Mouse (Mus musculus) kidney, adult 2 months (tissue): ENCODE data around the gene Hist2h3c1. TPM values are rescaled to one million over a fixed set of nuclear protein-coding genes. Genes with fewer than 3 reads are reported as not detected.
"Not testable (repeated sequence)": the region's sequence is repeated elsewhere in the genome, so short reads cannot be mapped to it uniquely, and the experiment has no call there.

Experiments used
- DNase-seq: peaks from one replicate; pipeline ENCODE4 v3.0.0; 2021
- H3K27ac ChIP-seq: fragments of 200-500 bp; 2 replicates; pipeline ENCODE4 v1.5.1; 2012; ENCODE audit warnings: low read depth, low read length, control low read depth, inconsistent platforms; ENCODE audit not compliant: insufficient read depth
- H3K27me3 ChIP-seq: fragments of 200-500 bp; replicated peaks from 2 replicates; pipeline ENCODE4 v1.6.1; 2012; ENCODE audit warnings: mild to moderate bottlenecking, moderate library complexity, low read length, inconsistent platforms; ENCODE audit not compliant: control insufficient read depth, insufficient read depth
- H3K36me3 ChIP-seq: fragments of 200-500 bp; 2 replicates; pipeline ENCODE4 v1.6.1; 2012; ENCODE audit warnings: mild to moderate bottlenecking, moderate library complexity, low read length, inconsistent platforms; ENCODE audit not compliant: control insufficient read depth, insufficient read depth
- H3K4me1 ChIP-seq: fragments of 200-500 bp; 2 replicates; pipeline ENCODE4 v1.6.1; 2011; ENCODE audit warnings: low read length; ENCODE audit not compliant: control insufficient read depth, insufficient read depth
- H3K4me3 ChIP-seq: fragments of 200-500 bp; 2 replicates; pipeline ENCODE4 v1.5.1; 2011; ENCODE audit warnings: mild to moderate bottlenecking, low read depth, low read length, control low read depth; ENCODE audit not compliant: insufficient read depth
- CTCF ChIP-seq: fragments of 200-500 bp; conservative IDR thresholded peaks from 2 replicates; pipeline ENCODE4 v1.5.1; 2011; ENCODE audit warnings: low read depth, mild to moderate bottlenecking, control low read depth, low read length, moderate library complexity, mixed read lengths; ENCODE audit not compliant: insufficient read depth, insufficient read length
- POLR2A ChIP-seq: fragments of 200-500 bp; IDR thresholded peaks from one replicate; pipeline ENCODE4 v1.6.1; 2011; ENCODE audit warnings: low read depth, low read length, control low read depth
- WGBS: fragments of 180-500 bp; shearing (Covaris S2); methylation state at CpG from one replicate; pipeline ENCODE4 v1.1.7; 2018; 5-methylcytosine and 5-hydroxymethylcytosine counted together
- polyA plus RNA-seq: library from polyadenylated mRNA; depleted of rRNA; stranded (reverse); fragments of >200 nt; gene quantifications from 2 replicates; pipeline ENCODE4 v1.2.3, GENCODE M21; 2012

The Hist2h3c1 gene
- polyA plus RNA-seq, 1 experiment, result not detected

- no peaks in the 10 kb centered on the region for H3K27me3 ChIP-seq
- H3K36me3 ChIP-seq, result no peaks in the 10 kb centered on the region
- DNase-seq, result peak; percentile 68
- WGBS, result 56% methylated on average over 7 of the region's 7 CpGs
- peaks cover 10% of the 10 kb centered on the region; the same call in 1 of the 2 replicates for H3K4me1 ChIP-seq
- peak overlapping the region; percentile 53 for H3K27ac ChIP-seq
- no peak for TF ChIP-seq POLR2A
- no peak for TF ChIP-seq CTCF
- H3K4me3 ChIP-seq, result no peak overlapping the region
These were observed 2.4 kb upstream of the Hist2h3c1 start for GRCm38 (mm10) chr3:96243921-96244572.

GRCm38 (mm10) chr3:96245003-96245886, 1.2 kb upstream of the Hist2h3c1 start, which contains the start of gene Hist2h2aa1:
Gene Hist2h2aa1, plus strand, starts transcription at chr3:96245497.
- peak; percentile 60 for TF ChIP-seq POLR2A
- H3K4me1 ChIP-seq, result peaks cover 10% of the 10 kb centered on the region; the same call in 1 of the 2 replicates
- peak; percentile 92 for DNase-seq
- WGBS, result under 1% methylated on average over 40 of the region's 88 CpGs
- not testable (repeated sequence) for H3K27me3 ChIP-seq, H3K36me3 ChIP-seq
- peak within 1 kb of the TSS; percentile 98 for H3K27ac ChIP-seq
- peak within 1 kb of the TSS; percentile 73 for H3K4me3 ChIP-seq

- not testable (repeated sequence) for H3K36me3 ChIP-seq, H3K27me3 ChIP-seq, DNase-seq, H3K4me1 ChIP-seq
- Histone ChIP-seq H3K4me3 (peak overlapping the region; percentile 73), H3K27ac (peak overlapping the region; percentile 89)
- WGBS, result under 1% methylated on average over 12 of the region's 21 CpGs
These were observed 467 bp upstream of the Hist2h3c1 start for GRCm38 (mm10) chr3:96246018-96246417.

DNA sequence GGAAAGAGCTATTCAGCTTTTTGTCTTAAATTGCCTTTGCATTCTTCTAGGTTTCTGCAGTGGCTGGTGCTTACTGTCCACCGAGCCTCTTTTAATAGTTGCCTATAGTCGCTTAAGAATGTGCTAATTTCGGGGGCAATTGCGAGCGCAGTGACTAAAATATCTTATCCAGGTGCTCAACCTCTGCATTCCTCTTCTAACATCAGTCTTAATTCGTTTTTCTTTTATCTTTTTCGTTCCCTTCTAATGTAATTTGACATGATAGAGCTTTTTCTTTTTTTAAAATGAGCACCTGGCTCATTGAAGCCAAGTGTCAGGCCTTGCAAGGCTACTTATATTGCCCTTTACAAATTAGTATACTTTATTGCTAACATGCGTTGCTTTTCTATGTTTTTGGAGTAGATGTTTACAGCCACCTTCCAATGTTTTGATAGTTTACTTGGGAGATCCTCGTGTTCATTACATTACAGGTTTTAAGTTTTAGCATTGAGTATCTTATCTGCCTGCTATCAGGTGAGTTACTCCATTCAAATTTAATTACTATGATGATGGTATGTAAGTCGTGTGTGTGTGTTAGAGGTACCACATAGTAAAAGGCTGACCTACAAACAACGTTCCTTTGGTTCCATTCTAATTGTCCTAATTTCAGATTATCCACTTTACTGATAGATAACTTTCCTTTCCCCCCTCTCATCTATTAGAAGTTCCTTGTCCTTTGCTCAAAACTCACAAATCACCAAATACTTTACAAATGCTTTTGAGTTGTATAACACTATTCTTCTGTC, 1.1 kb downstream of the Hist2h3c1 start:
- H3K4me1 ChIP-seq, result peaks cover 8% of the 10 kb centered on the region; the same call in 1 of the 2 replicates
- no peak overlapping the region for H3K27ac ChIP-seq
- no peak for DNase-seq
- 49% methylated on average over 11 of the region's 11 CpGs for WGBS
- no peak overlapping the region for H3K4me3 ChIP-seq
- no peaks in the 10 kb centered on the region for H3K36me3 ChIP-seq
- no peak for TF ChIP-seq POLR2A
- H3K27me3 ChIP-seq, result no peaks in the 10 kb centered on the region

- Histone ChIP-seq H3K4me1 (peaks cover 8% of the 10 kb centered on the region; the same call in 1 of the 2 replicates), H3K4me3 (no peak overlapping the region), H3K27me3 (no peaks in the 10 kb centered on the region), H3K36me3 (no peaks in the 10 kb centered on the region), H3K27ac (no peak overlapping the region)
- no peak for DNase-seq
- WGBS, result 66% methylated on average over 6 of the region's 6 CpGs
- TF ChIP-seq POLR2A, result no peak
- TF ChIP-seq CTCF, result no peak
These were observed 1.9 kb downstream of the Hist2h3c1 start for GRCm38 (mm10) chr3:96248141-96249033.

DNA sequence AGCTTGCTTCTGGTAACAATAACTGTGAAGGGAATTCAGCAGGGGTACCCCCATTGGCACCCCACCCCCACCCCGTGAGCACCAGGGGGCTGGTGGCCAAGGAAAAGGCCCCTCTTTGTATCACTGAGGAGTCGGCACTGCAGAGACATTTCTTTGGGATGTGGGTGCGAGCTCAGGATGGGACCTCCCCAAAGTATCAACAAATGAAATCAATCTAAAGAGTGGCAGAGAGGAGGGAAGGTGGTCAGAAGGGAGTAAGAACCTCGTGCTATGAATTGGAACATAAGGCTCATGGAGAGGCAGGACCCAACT, 2.5 kb downstream of the Hist2h3c1 start:
- Histone ChIP-seq H3K27me3 (no peaks in the 10 kb centered on the region), H3K27ac (no peak overlapping the region), H3K36me3 (no peaks in the 10 kb centered on the region), H3K4me3 (no peak overlapping the region), H3K4me1 (peaks cover 4% of the 10 kb centered on the region; the same call in 1 of the 2 replicates)
- no peak for DNase-seq
- TF ChIP-seq CTCF, result no peak
- TF ChIP-seq POLR2A, result no peak
- 77% methylated on average over 4 of the region's 4 CpGs for WGBS
